Mouse (Mus musculus) heart, adult 2 months (tissue): ENCODE measurements around the gene Pgm5. TPM values are rescaled to one million over a fixed set of nuclear protein-coding genes. Genes with fewer than 3 reads are reported as not detected.
A peak's percentile ranks its signal among the peaks of the same experiment; 100 is the strongest.
"Not testable (repeated sequence)": the region's sequence is repeated elsewhere in the genome, so short reads cannot be mapped to it uniquely, and the experiment has no call there.

Source experiments
- DNase-seq, 2 experiments: peaks; one replicate each; pipeline ENCODE4 v3.0.0; 2021
- H3K27ac ChIP-seq: fragments of 200-600 bp; 2 replicates; pipeline ENCODE4 v1.8.1; 2022
- H3K27me3 ChIP-seq: fragments of 200-500 bp; 2 replicates; pipeline ENCODE4 v1.6.1; 2012; ENCODE audit warnings: mild to moderate bottlenecking, low read length, inconsistent platforms, mixed read lengths; ENCODE audit not compliant: control insufficient read depth, insufficient read depth
- H3K36me3 ChIP-seq: fragments of 200-500 bp; 2 replicates; pipeline ENCODE4 v1.6.1; 2012; ENCODE audit warnings: low read length, inconsistent platforms; ENCODE audit not compliant: control insufficient read depth, insufficient read depth
- H3K4me1 ChIP-seq: fragments of 200-500 bp; 2 replicates; pipeline ENCODE4 v1.6.1; 2011; ENCODE audit warnings: low read length; ENCODE audit not compliant: control insufficient read depth, insufficient read depth
- H3K4me3 ChIP-seq: fragments of 200-600 bp; 2 replicates; pipeline ENCODE4 v1.8.1; 2022
- H3K79me2 ChIP-seq: fragments of 200-500 bp; replicated peaks from 2 replicates; pipeline ENCODE4 v1.6.1; 2012; ENCODE audit warnings: mild to moderate bottlenecking, inconsistent platforms, low read length, moderate library complexity, mixed read lengths; ENCODE audit not compliant: control insufficient read depth, insufficient read depth
- H3K9ac ChIP-seq: fragments of 200-500 bp; 2 replicates; pipeline ENCODE4 v1.6.1; 2012; ENCODE audit warnings: low read depth, mild to moderate bottlenecking, control low read depth, inconsistent platforms, low read length, mixed read lengths
- CTCF ChIP-seq: fragments of 200-600 bp; IDR thresholded peaks from 2 replicates; pipeline ENCODE4 v1.8.1; 2022; ENCODE audit warnings: antibody characterized with exemption, mild to moderate bottlenecking, moderate library complexity
- EP300 ChIP-seq: fragments of 200-500 bp; IDR thresholded peaks from 2 replicates; pipeline ENCODE4 v1.6.1; 2011; ENCODE audit warnings: low read depth, low read length, control low read depth; ENCODE audit not compliant: insufficient read depth
- POLR2A ChIP-seq: fragments of 200-500 bp; IDR thresholded peaks from 2 replicates; pipeline ENCODE4 v1.6.1; 2011; ENCODE audit warnings: mild to moderate bottlenecking, low read depth, low read length, control low read depth; ENCODE audit not compliant: insufficient read depth
- WGBS: fragments of 180-500 bp; shearing (Covaris S2); methylation state at CpG from one replicate; pipeline ENCODE4 v1.1.7; 2018; 5-methylcytosine and 5-hydroxymethylcytosine counted together
- intact Hi-C: fragments of 180-260 bp; cut with DNase I; formaldehyde crosslinking; loops from one replicate; pipeline ENCODE4 v1.15.1; 2025
- polyA plus RNA-seq: library from polyadenylated mRNA; depleted of rRNA; stranded (reverse); fragments of >200 nt; gene quantifications from 2 replicates; pipeline ENCODE4 v1.2.3, GENCODE M21; 2012
- total RNA-seq, 2 experiments: library from RNA; stranded (reverse); gene quantifications; 2 replicates each; pipeline ENCODE4 v1.2.3; 2021

Pgm5 gene
- total and polyA plus RNA-seq, 3 experiments = 48.6 to 103 (median 93.8) TPM

DNA sequence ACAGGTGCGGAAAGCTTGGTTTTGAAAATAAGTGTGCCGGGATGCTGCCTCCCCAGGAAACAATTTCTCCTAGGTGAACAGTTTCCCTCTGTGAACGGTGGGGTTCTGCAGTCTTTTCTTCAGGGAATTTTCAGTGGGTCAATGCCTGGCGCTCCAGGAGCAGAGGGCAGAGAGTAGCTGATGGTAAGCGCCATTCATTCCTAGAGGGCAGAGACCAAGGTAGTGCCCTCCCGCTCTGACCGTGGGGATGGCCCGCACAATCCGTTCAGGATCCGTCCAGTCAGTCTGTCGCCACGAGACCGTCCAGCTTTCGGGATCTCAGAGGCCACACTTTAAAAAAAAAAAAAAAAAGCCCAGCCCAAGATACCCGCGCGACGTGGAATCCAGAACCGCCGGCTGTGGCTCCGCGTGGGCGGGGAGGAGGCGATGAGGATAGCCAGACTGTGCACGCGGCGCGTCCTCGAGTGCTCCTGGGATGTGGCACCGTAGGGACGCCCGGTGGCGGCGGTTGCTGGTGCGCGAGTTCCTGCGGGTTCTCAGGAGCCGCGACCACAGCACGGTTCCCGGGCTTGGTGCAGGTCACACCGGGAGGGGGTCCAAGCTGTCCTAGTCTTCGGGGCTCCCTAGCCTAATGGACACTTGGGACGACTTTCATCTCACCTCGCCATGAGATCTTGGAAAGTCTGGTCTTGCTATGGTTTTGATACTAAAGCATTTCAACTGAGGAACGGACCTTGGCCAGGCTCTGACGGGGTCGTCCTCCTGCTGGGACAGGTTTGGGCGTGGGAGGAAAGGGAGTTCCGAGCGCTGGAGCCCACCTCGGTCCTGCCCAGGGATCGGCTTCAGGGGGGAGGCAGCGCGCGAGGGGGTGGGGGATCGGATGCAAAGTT is 35.6 kb upstream of the Pgm5 start:
- Histone ChIP-seq H3K36me3 (no peaks in the 10 kb centered on the region), H3K79me2 (no peaks in the 10 kb centered on the region), H3K27ac (no peak overlapping the region), H3K4me1 (no peaks in the 10 kb centered on the region; the same call in 1 of the 2 replicates), H3K9ac (no peak overlapping the region), H3K27me3 (peaks cover 25% of the 10 kb centered on the region), H3K4me3 (no peak overlapping the region)
- DNase-seq = no peak
- intact Hi-C loops = no loop called here
- WGBS = 4% methylated on average over 57 of the region's 57 CpGs
- TF ChIP-seq POLR2A (no peak), CTCF (no peak), EP300 (no peak)

GRCm38 (mm10) chr19:24896536-24896935 is 34.9 kb upstream of the Pgm5 start:
- Histone ChIP-seq H3K79me2 (no peaks in the 10 kb centered on the region), H3K36me3 (no peaks in the 10 kb centered on the region), H3K27me3 (peaks cover 23% of the 10 kb centered on the region), H3K4me1 (no peaks in the 10 kb centered on the region; the same call in 1 of the 2 replicates), H3K9ac (no peak overlapping the region), H3K4me3 (no peak overlapping the region), H3K27ac (no peak overlapping the region)
- 24% methylated on average over 4 of the region's 4 CpGs for WGBS
- no peak for DNase-seq
- TF ChIP-seq CTCF = no peak
- TF ChIP-seq POLR2A = no peak
- no peak for TF ChIP-seq EP300
- intact Hi-C loops = no loop called here

- no peak for TF ChIP-seq CTCF
- TF ChIP-seq POLR2A = no peak
- TF ChIP-seq EP300 = no peak
- Histone ChIP-seq H3K36me3 (no peaks in the 10 kb centered on the region), H3K27me3 (no peaks in the 10 kb centered on the region), H3K9ac (no peak overlapping the region), H3K4me1 (no peaks in the 10 kb centered on the region), H3K4me3 (no peak overlapping the region), H3K27ac (no peak overlapping the region), H3K79me2 (no peaks in the 10 kb centered on the region)
- intact Hi-C loops = loop anchor here (5.0 kb wide), 1 partner anchor 265 kb away; no protein-coding TSS in a partner anchor
- WGBS = 60% methylated on average over 3 of the region's 3 CpGs
- no peak for DNase-seq
These were observed 25.2 kb upstream of the Pgm5 start for GRCm38 (mm10) chr19:24886888-24887287.

- no peaks in the 10 kb centered on the region for H3K79me2 ChIP-seq
- no peaks in the 10 kb centered on the region for H3K27me3 ChIP-seq
- H3K27ac ChIP-seq = no peak overlapping the region
- H3K4me3 ChIP-seq = no peak overlapping the region
- peak; percentile 21 to 41 for DNase-seq
- H3K9ac ChIP-seq = no peak overlapping the region
- intact Hi-C loops = loop anchor here (5.0 kb wide), 1 partner anchor 263 kb away; no protein-coding TSS in a partner anchor
- TF ChIP-seq CTCF (peak; percentile 91), POLR2A (no peak), EP300 (0 out of 2 replicates have a peak, but pooled peaks have one; percentile 28)
- no peaks in the 10 kb centered on the region for H3K4me1 ChIP-seq
- WGBS = 10% methylated on average over 5 of the region's 5 CpGs
- no peaks in the 10 kb centered on the region for H3K36me3 ChIP-seq
These were observed 23.8 kb upstream of the Pgm5 start for GRCm38 (mm10) chr19:24885504-24885903.

DNA sequence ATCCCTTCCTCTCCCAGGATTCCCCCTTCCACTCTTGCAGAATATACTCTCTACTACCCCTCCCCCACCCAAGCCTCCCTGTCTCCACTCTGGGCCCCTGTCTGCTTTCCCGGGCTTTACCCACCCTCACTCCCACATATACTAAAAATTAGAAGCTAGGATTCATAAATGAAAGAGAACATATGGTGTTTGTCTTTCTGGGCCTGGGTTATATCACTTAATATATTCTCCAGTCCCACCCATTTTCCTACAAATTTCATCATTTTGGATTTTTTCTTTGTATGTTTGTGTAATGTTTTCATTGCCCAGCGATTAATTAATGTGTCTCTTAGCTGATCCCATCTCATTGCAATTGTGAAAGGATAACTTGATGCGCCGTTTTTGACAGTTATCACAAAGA is 19.6 kb upstream of the Pgm5 start:
- Histone ChIP-seq H3K79me2 (no peaks in the 10 kb centered on the region), H3K27me3 (no peaks in the 10 kb centered on the region), H3K4me3 (no peak overlapping the region), H3K36me3 (no peaks in the 10 kb centered on the region), H3K9ac (no peak overlapping the region), H3K4me1 (no peaks in the 10 kb centered on the region), H3K27ac (no peak overlapping the region)
- WGBS = 67% methylated on average over 4 of the region's 4 CpGs
- intact Hi-C loops = no loop called here
- no peak for DNase-seq
- TF ChIP-seq CTCF = no peak
- TF ChIP-seq POLR2A = no peak
- no peak for TF ChIP-seq EP300

- H3K27me3 ChIP-seq, H3K4me3 ChIP-seq, H3K27ac ChIP-seq, H3K9ac ChIP-seq, H3K4me1 ChIP-seq, intact Hi-C loops, H3K79me2 ChIP-seq, DNase-seq, H3K36me3 ChIP-seq: not testable (repeated sequence)
- 79% methylated on average over 23 of the region's 26 CpGs for WGBS
These were observed 13.6 kb upstream of the Pgm5 start, which contains the start of gene Gm10053 for GRCm38 (mm10) chr19:24875129-24875870. TSS of gene Gm10053 (plus strand) at chr19:24875686.
